Mouse (Mus musculus): ENCODE data around the gene 1700057G04Rik. TPM values are rescaled to one million over a fixed set of nuclear protein-coding genes. Genes with fewer than 3 reads are reported as not detected.

The 1700057G04Rik gene
- polyA plus RNA-seq, 1 experiment from 2014 or later = not detected

- ATAC-seq = no peak
- H3K9me3 ChIP-seq (ENCODE audit: low read length) = no peaks in the 10 kb centered on the region
- H3K4me2 ChIP-seq (ENCODE audit: low read depth, low read length) = no peak overlapping the region
- 75% methylated on average over 4 of the region's 4 CpGs for WGBS (ENCODE audit: insufficient replicate concordance)
- H3K27ac ChIP-seq (ENCODE audit: low read depth) = no peak overlapping the region
- H3K36me3 ChIP-seq (replicated peaks; ENCODE audit: insufficient read depth, low read length) = no peaks in the 10 kb centered on the region
- no peaks in the 10 kb centered on the region for H3K27me3 ChIP-seq (ENCODE audit: insufficient read depth, low read length)
- no peaks in the 10 kb centered on the region for H3K4me1 ChIP-seq (ENCODE audit: insufficient read depth)
- no peak for TF ChIP-seq CTCF (IDR thresholded peaks at IDR 0.05; ENCODE audit: low read depth)
- TF ChIP-seq EP300 (IDR thresholded peaks at IDR 0.05; ENCODE audit: low read depth) = no peak
- DNase-seq = no peak
- H3K9ac ChIP-seq (replicated peaks) = no peak overlapping the region
- no peak overlapping the region for H3K4me3 ChIP-seq (ENCODE audit: low read depth, low read length)
Observed at GRCm38 (mm10) chr9:92331383-92331782, 22.2 kb downstream of the 1700057G04Rik start.

- Histone ChIP-seq H3K27ac (ENCODE audit: low read depth) (no peak overlapping the region), H3K36me3 (replicated peaks; ENCODE audit: insufficient read depth, low read length) (no peaks in the 10 kb centered on the region), H3K9ac (replicated peaks) (no peak overlapping the region), H3K4me2 (ENCODE audit: low read depth, low read length) (no peak overlapping the region), H3K4me1 (ENCODE audit: insufficient read depth) (no peaks in the 10 kb centered on the region), H3K27me3 (ENCODE audit: insufficient read depth, low read length) (no peaks in the 10 kb centered on the region), H3K4me3 (ENCODE audit: low read depth, low read length) (no peak overlapping the region), H3K9me3 (ENCODE audit: low read length) (no peaks in the 10 kb centered on the region)
- DNase-seq = no peak
- TF ChIP-seq CTCF (IDR thresholded peaks at IDR 0.05; ENCODE audit: low read depth) (no peak), EP300 (IDR thresholded peaks at IDR 0.05; ENCODE audit: low read depth) (no peak)
- WGBS (ENCODE audit: insufficient replicate concordance) = 77% methylated on average over 10 of the region's 10 CpGs
- ATAC-seq = no peak
Observed at GRCm38 (mm10) chr9:92334845-92335244, 25.7 kb downstream of the 1700057G04Rik start.

DNA sequence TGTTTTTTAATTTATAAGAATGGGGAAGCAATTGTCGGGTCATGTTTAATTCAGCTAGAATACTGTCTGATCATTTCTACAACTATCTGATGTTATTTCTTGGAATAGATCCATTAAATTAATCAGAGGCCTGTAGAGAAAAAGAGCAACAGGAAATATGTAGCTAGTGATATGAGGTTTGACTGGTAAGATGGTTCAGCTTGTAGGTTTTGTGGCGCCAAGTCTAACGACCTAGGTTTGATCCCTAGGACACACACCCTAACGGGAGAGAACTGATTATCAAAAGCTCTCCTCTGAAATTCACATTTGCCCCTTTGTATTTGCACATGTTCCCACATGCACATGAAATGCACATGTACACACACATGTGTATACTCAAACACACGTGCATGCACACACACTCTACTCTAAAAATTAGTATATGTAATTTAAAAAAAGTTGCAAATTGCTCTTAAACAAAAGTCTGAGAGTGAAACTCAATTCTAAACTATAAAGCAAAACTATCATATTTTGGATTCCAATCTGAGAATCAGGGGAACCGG lies 26.2 kb downstream of the 1700057G04Rik start:
- Histone ChIP-seq H3K4me2 (ENCODE audit: low read depth, low read length) (no peak overlapping the region), H3K4me3 (ENCODE audit: low read depth, low read length) (no peak overlapping the region), H3K36me3 (replicated peaks; ENCODE audit: insufficient read depth, low read length) (no peaks in the 10 kb centered on the region), H3K27me3 (ENCODE audit: insufficient read depth, low read length) (no peaks in the 10 kb centered on the region), H3K4me1 (ENCODE audit: insufficient read depth) (no peaks in the 10 kb centered on the region), H3K27ac (ENCODE audit: low read depth) (no peak overlapping the region), H3K9ac (replicated peaks) (no peak overlapping the region), H3K9me3 (ENCODE audit: low read length) (no peaks in the 10 kb centered on the region)
- no peak for ATAC-seq
- WGBS (ENCODE audit: insufficient replicate concordance) = 56% methylated on average over 6 of the region's 6 CpGs
- DNase-seq = no peak
- no peak for TF ChIP-seq CTCF (IDR thresholded peaks at IDR 0.05; ENCODE audit: low read depth)
- TF ChIP-seq EP300 (IDR thresholded peaks at IDR 0.05; ENCODE audit: low read depth) = no peak

DNA sequence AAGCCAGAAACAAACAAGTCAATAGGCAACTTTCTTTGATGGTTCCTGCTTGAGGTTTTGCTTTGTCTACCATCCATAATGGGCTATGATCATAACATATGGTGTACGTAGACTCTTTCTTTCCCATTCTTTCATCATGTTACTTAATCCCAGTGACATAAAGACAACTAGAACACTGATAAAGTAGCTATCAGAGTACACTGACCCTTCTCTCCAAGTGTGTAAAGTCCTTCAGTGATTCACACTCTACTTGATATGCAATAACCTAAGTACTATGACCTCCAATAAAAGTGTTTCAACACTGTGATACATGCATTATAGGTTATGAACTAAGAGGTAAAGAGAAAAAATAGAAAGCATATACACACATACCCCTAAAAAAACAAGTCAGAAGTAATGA lies 27.9 kb downstream of the 1700057G04Rik start:
- Histone ChIP-seq H3K4me2 (ENCODE audit: low read depth, low read length) (no peak overlapping the region), H3K9me3 (ENCODE audit: low read length) (no peaks in the 10 kb centered on the region), H3K36me3 (replicated peaks; ENCODE audit: insufficient read depth, low read length) (no peaks in the 10 kb centered on the region), H3K27me3 (ENCODE audit: insufficient read depth, low read length) (no peaks in the 10 kb centered on the region), H3K4me1 (ENCODE audit: insufficient read depth) (no peaks in the 10 kb centered on the region), H3K27ac (ENCODE audit: low read depth) (no peak overlapping the region), H3K9ac (replicated peaks) (no peak overlapping the region), H3K4me3 (ENCODE audit: low read depth, low read length) (no peak overlapping the region)
- TF ChIP-seq CTCF (IDR thresholded peaks at IDR 0.05; ENCODE audit: low read depth) = no peak
- no peak for TF ChIP-seq EP300 (IDR thresholded peaks at IDR 0.05; ENCODE audit: low read depth)
- ATAC-seq (no peak), DNase-seq (no peak)
- 73% methylated on average over 1 of the region's 1 CpGs for WGBS (ENCODE audit: insufficient replicate concordance)

GRCm38 (mm10) chr9:92337661-92338060 lies 28.5 kb downstream of the 1700057G04Rik start:
- no peak for DNase-seq
- Histone ChIP-seq H3K9ac (replicated peaks) (no peak overlapping the region), H3K4me1 (ENCODE audit: insufficient read depth) (no peaks in the 10 kb centered on the region), H3K36me3 (replicated peaks; ENCODE audit: insufficient read depth, low read length) (no peaks in the 10 kb centered on the region), H3K4me2 (ENCODE audit: low read depth, low read length) (no peak overlapping the region), H3K9me3 (ENCODE audit: low read length) (no peaks in the 10 kb centered on the region), H3K4me3 (ENCODE audit: low read depth, low read length) (no peak overlapping the region), H3K27ac (ENCODE audit: low read depth) (no peak overlapping the region), H3K27me3 (ENCODE audit: insufficient read depth, low read length) (no peaks in the 10 kb centered on the region)
- ATAC-seq = no peak
- WGBS (ENCODE audit: insufficient replicate concordance) = 66% methylated on average over 3 of the region's 3 CpGs
- no peak for TF ChIP-seq CTCF (IDR thresholded peaks at IDR 0.05; ENCODE audit: low read depth)
- TF ChIP-seq EP300 (IDR thresholded peaks at IDR 0.05; ENCODE audit: low read depth) = no peak

- Histone ChIP-seq H3K9ac (replicated peaks) (no peak overlapping the region), H3K4me1 (ENCODE audit: insufficient read depth) (no peaks in the 10 kb centered on the region), H3K27me3 (ENCODE audit: insufficient read depth, low read length) (no peaks in the 10 kb centered on the region), H3K36me3 (replicated peaks; ENCODE audit: insufficient read depth, low read length) (no peaks in the 10 kb centered on the region), H3K4me3 (ENCODE audit: low read depth, low read length) (no peak overlapping the region), H3K27ac (ENCODE audit: low read depth) (no peak overlapping the region), H3K9me3 (ENCODE audit: low read length) (no peaks in the 10 kb centered on the region), H3K4me2 (ENCODE audit: low read depth, low read length) (no peak overlapping the region)
- no peak for DNase-seq
- TF ChIP-seq CTCF (IDR thresholded peaks at IDR 0.05; ENCODE audit: low read depth) (no peak), EP300 (IDR thresholded peaks at IDR 0.05; ENCODE audit: low read depth) (no peak)
- ATAC-seq = no peak
- WGBS (ENCODE audit: insufficient replicate concordance) = 48% methylated on average over 1 of the region's 1 CpGs
Observed at GRCm38 (mm10) chr9:92338954-92339353, 29.8 kb downstream of the 1700057G04Rik start.

GRCm38 (mm10) chr9:92351924-92352323 lies 42.7 kb downstream of the 1700057G04Rik start:
- Histone ChIP-seq H3K9ac (replicated peaks) (no peak overlapping the region), H3K27ac (ENCODE audit: low read depth) (peak overlapping the region; percentile 40; the same call in 1 of the 2 replicates), H3K27me3 (ENCODE audit: insufficient read depth, low read length) (no peaks in the 10 kb centered on the region), H3K4me1 (ENCODE audit: insufficient read depth) (no peaks in the 10 kb centered on the region), H3K9me3 (ENCODE audit: low read length) (no peaks in the 10 kb centered on the region), H3K36me3 (replicated peaks; ENCODE audit: insufficient read depth, low read length) (no peaks in the 10 kb centered on the region), H3K4me2 (ENCODE audit: low read depth, low read length) (no peak overlapping the region), H3K4me3 (ENCODE audit: low read depth, low read length) (no peak overlapping the region)
- TF ChIP-seq EP300 (IDR thresholded peaks at IDR 0.05; ENCODE audit: low read depth) (no peak), CTCF (IDR thresholded peaks at IDR 0.05; ENCODE audit: low read depth) (no peak)
- DNase-seq = no peak
- ATAC-seq = peak; percentile 71
- whole genome bisulfite sequencing (ENCODE audit: insufficient replicate concordance) = 82% methylated on average over 1 of the region's 1 CpGs

All from liver, postnatal 0 days (tissue).